Mouse (Mus musculus): Measurements from ENCODE around the gene Kcnc3.

DNA sequence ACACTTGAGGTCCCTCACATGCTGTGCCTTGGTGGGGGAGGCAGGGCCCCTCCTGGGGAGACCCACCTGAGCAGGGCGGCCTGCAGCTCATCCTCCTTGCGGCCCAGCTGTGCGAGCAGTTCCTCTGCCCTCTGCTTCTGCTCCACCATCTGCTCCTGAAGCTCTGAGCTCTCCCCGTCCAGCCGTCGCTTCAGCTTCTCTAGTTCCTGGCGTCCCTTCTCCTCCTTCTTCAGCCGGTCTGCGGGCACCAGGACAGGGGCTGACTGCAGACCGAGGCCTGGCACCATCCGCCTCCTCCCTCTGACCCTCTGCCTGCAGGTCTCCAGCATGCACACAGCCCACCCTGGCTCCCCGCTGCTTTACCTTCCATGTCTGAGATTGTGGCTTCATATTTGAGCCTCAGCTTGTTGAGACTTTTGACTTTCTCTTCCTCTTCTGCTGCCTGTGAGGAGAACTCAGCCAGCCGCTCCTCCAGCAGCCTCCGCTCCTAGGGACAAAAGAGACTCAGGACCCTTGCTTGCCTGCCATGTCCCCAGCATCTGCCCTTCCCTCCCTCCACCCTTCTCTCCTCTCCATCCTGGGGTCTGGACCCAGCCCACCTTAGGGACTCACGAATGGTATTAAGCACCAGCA lies 38.1 kb downstream of the Kcnc3 start:
- TF ChIP-seq CTCF (IDR thresholded peaks at IDR 0.05; ENCODE audit: control insufficient read depth, insufficient read depth, insufficient read length) (no peak), MYOG (IDR thresholded peaks at IDR 0.05; ENCODE audit: control insufficient read depth, extremely low read depth, insufficient read length) (no peak), USF1 (IDR thresholded peaks at IDR 0.05; ENCODE audit: low read depth) (no peak), FOSL1 (IDR thresholded peaks at IDR 0.05; ENCODE audit: insufficient read depth, low read length, poor library complexity, severe bottlenecking) (no peak), MAX (IDR thresholded peaks at IDR 0.05) (no peak)

Data from C2C12 (cell line).